23 mouse cellular contexts compared by ENCODE assay signal in genomic region chr7:59014302-59014677, GRCm38 (mm10).
DNase-seq lines count a peak whose midpoint lies in the region; ATAC-seq and TF ChIP-seq lines count a peak whose summit lies in the region.
"Had no signal": no experiment of that assay in that cellular context is flagged by ENCODE, and none has a peak within 500 bp of the region (broad histone marks: within the 10 kb centered on the region; RNA-seq: fewer than 3 reads in every experiment).

No protein-coding gene starts in this region.

- DNase-seq in forebrain, embryonic 14.5 days (ENCODE audit: low spot score): peak; percentile 21
- peak; percentile 74 for DNase-seq in brain, embryonic 14.5 days (ENCODE audit: low read depth)
- peak; percentile 20 for DNase-seq in midbrain, postnatal 0 days (ENCODE audit: low spot score)
- DNase-seq in heart, adult 9 months (ENCODE audit: low spot score in 2 of 2): no peak
- DNase-seq in heart, postnatal 4 days: no peak
- no peak for DNase-seq in gastrocnemius, postnatal 14 days
- DNase-seq: adrenal gland, postnatal 14 days; cerebellum, adult 11-12 months; cerebellum, postnatal 25 days; heart, adult 18-20 months; lung, postnatal 4 days; right cerebral cortex, postnatal 25 days; thymus, adult 18-20 months had no signal

- H3K9ac ChIP-seq in forebrain, embryonic 14.5 days (ENCODE audit: low read length): no peak overlapping the region
- no peak overlapping the region for H3K9ac ChIP-seq in forebrain, embryonic 15.5 days (replicated peaks)
- no peak overlapping the region for H3K9ac ChIP-seq in hindbrain, embryonic 16.5 days (ENCODE audit: low read depth, low read length)
- H3K9ac ChIP-seq in midbrain, postnatal 0 days (replicated peaks; ENCODE audit: low read length, poor library complexity, severe bottlenecking): no peak overlapping the region
- H3K9ac ChIP-seq: embryonic facial prominence, embryonic 15.5 days; heart, embryonic 15.5 days; liver, embryonic 14.5 days; lung, embryonic 15.5 days; stomach, embryonic 15.5 days had no signal

- 39% methylated on average over 6 of the region's 6 CpGs for whole genome bisulfite sequencing in forebrain, embryonic 14.5 days
- WGBS in forebrain, embryonic 15.5 days: 49% methylated on average over 6 of the region's 6 CpGs
- WGBS in hindbrain, embryonic 16.5 days: 32% methylated on average over 6 of the region's 6 CpGs
- WGBS in midbrain, postnatal 0 days: 21% methylated on average over 6 of the region's 6 CpGs

- H3K9me3 ChIP-seq in forebrain, embryonic 14.5 days (replicated peaks; ENCODE audit: control insufficient read depth, low read length): no peaks in the 10 kb centered on the region
- no peaks in the 10 kb centered on the region for H3K9me3 ChIP-seq in forebrain, embryonic 15.5 days
- H3K9me3 ChIP-seq in hindbrain, embryonic 16.5 days (ENCODE audit: control insufficient read depth, low read length): no peaks in the 10 kb centered on the region
- H3K9me3 ChIP-seq in midbrain, postnatal 0 days (ENCODE audit: low read length): no peaks in the 10 kb centered on the region
- H3K9me3 ChIP-seq: embryonic facial prominence, embryonic 15.5 days; heart, embryonic 15.5 days; lung, embryonic 15.5 days; stomach, embryonic 15.5 days had no signal

- no peak overlapping the region for H3K4me3 ChIP-seq in forebrain, embryonic 14.5 days (ENCODE audit: low read depth, low read length)
- H3K4me3 ChIP-seq in forebrain, embryonic 15.5 days: no peak overlapping the region
- H3K4me3 ChIP-seq in hindbrain, embryonic 16.5 days (ENCODE audit: low read length): no peak overlapping the region
- H3K4me3 ChIP-seq in midbrain, postnatal 0 days (ENCODE audit: low read depth, low read length): no peak overlapping the region
- H3K4me3 ChIP-seq: embryonic facial prominence, embryonic 15.5 days; heart, embryonic 15.5 days; lung, embryonic 15.5 days; stomach, embryonic 15.5 days had no signal

- peak; percentile 61 for ATAC-seq in forebrain, embryonic 14.5 days
- ATAC-seq in forebrain, embryonic 15.5 days (replicated peaks): no peak
- peak; percentile 68 for ATAC-seq in hindbrain, embryonic 16.5 days
- peak; percentile 80; the same call in 1 of the 2 replicates for ATAC-seq in midbrain, postnatal 0 days (ENCODE audit: low FRiP score)
- ATAC-seq: activated CD4-positive, CD25-positive, alpha-beta regulatory T cell, adult 4 months; intestine, postnatal 0 days had no signal

- TF ChIP-seq POLR2A in brain, embryonic 14.5 days (IDR thresholded peaks at IDR 0.05; ENCODE audit: borderline replicate concordance, extremely low read depth, insufficient read depth, insufficient read length, poor library complexity, severe bottlenecking): no peak

- no peaks in the 10 kb centered on the region for H3K36me3 ChIP-seq in forebrain, embryonic 14.5 days (ENCODE audit: control insufficient read depth, insufficient read depth, low read length)
- H3K36me3 ChIP-seq in forebrain, embryonic 15.5 days: no peaks in the 10 kb centered on the region
- no peaks in the 10 kb centered on the region for H3K36me3 ChIP-seq in hindbrain, embryonic 16.5 days (ENCODE audit: control insufficient read depth, insufficient read depth, low read length)
- H3K36me3 ChIP-seq in midbrain, postnatal 0 days (ENCODE audit: insufficient read depth, low read length): no peaks in the 10 kb centered on the region
- H3K36me3 ChIP-seq: embryonic facial prominence, embryonic 15.5 days; G1E; heart, embryonic 15.5 days; lung, embryonic 15.5 days; stomach, embryonic 15.5 days had no signal

- no peaks in the 10 kb centered on the region for H3K4me1 ChIP-seq in forebrain, embryonic 14.5 days (ENCODE audit: control insufficient read depth, insufficient read depth, low read length)
- no peaks in the 10 kb centered on the region for H3K4me1 ChIP-seq in forebrain, embryonic 15.5 days
- H3K4me1 ChIP-seq in hindbrain, embryonic 16.5 days (ENCODE audit: control insufficient read depth, insufficient read depth, low read depth, low read length): no peaks in the 10 kb centered on the region
- H3K4me1 ChIP-seq in midbrain, postnatal 0 days (ENCODE audit: insufficient read depth, low read length): peaks cover 4% of the 10 kb centered on the region; the same call in 1 of the 2 replicates
- H3K4me1 ChIP-seq: embryonic facial prominence, embryonic 15.5 days; heart, embryonic 15.5 days; lung, embryonic 15.5 days; stomach, embryonic 15.5 days had no signal

- no peaks in the 10 kb centered on the region for H3K27me3 ChIP-seq in forebrain, embryonic 14.5 days (replicated peaks; ENCODE audit: control insufficient read depth, insufficient read depth, low read length)
- H3K27me3 ChIP-seq in forebrain, embryonic 15.5 days: no peaks in the 10 kb centered on the region
- no peaks in the 10 kb centered on the region for H3K27me3 ChIP-seq in hindbrain, embryonic 16.5 days (replicated peaks; ENCODE audit: control insufficient read depth, insufficient read depth, low read length)
- no peaks in the 10 kb centered on the region for H3K27me3 ChIP-seq in midbrain, postnatal 0 days (ENCODE audit: insufficient read depth, low read length)
- H3K27me3 ChIP-seq: embryonic facial prominence, embryonic 15.5 days; heart, embryonic 15.5 days; lung, embryonic 15.5 days; stomach, embryonic 15.5 days had no signal

- TF ChIP-seq CTCF in brain, embryonic 14.5 days (IDR thresholded peaks at IDR 0.05; ENCODE audit: borderline replicate concordance, extremely low read depth, insufficient read depth, insufficient read length): no peak
- no peak for TF ChIP-seq CTCF in midbrain, postnatal 0 days (IDR thresholded peaks at IDR 0.05)

- H3K27ac ChIP-seq in forebrain, embryonic 14.5 days (ENCODE audit: low read depth, low read length): no peak overlapping the region
- H3K27ac ChIP-seq in forebrain, embryonic 15.5 days (replicated peaks): no peak overlapping the region
- no peak overlapping the region for H3K27ac ChIP-seq in hindbrain, embryonic 16.5 days (ENCODE audit: low read depth, low read length)
- no peak overlapping the region for H3K27ac ChIP-seq in midbrain, postnatal 0 days (ENCODE audit: low read depth, low read length)
- H3K27ac ChIP-seq: embryonic facial prominence, embryonic 15.5 days; heart, embryonic 15.5 days; liver, embryonic 14.5 days; lung, embryonic 15.5 days; stomach, embryonic 15.5 days had no signal

- no peak overlapping the region for H3K4me2 ChIP-seq in forebrain, embryonic 14.5 days (ENCODE audit: low read length)
- no peak overlapping the region for H3K4me2 ChIP-seq in forebrain, embryonic 15.5 days (replicated peaks)
- H3K4me2 ChIP-seq in hindbrain, embryonic 16.5 days (ENCODE audit: low read length): no peak overlapping the region; the same call in 1 of the 2 replicates
- no peak overlapping the region for H3K4me2 ChIP-seq in midbrain, postnatal 0 days (ENCODE audit: low read depth, low read length, poor library complexity, severe bottlenecking)
- H3K4me2 ChIP-seq: embryonic facial prominence, embryonic 15.5 days; heart, embryonic 15.5 days; lung, embryonic 15.5 days; stomach, embryonic 15.5 days had no signal

- intact Hi-C loops in gastrocnemius, postnatal 14 days (cut with DNase I; ENCODE audit: low total_unique reads): no loop called here

Comparison
In these comparisons a context has a peak if more than half of its experiments do, and no peak if none do; other contexts are left out.
1. DNase-seq: peak in forebrain, embryonic 14.5 days (single experiment), brain, embryonic 14.5 days (single experiment) and midbrain, postnatal 0 days (single experiment); none in heart, adult 9 months (0 of 2), heart, postnatal 4 days (single experiment) and gastrocnemius, postnatal 14 days (single experiment).